Mouse (Mus musculus) CH12.LX (cell line): ENCODE measurements at regions not wholly inside any gene's neighbourhood (a gene's known extent, or its start where the extent isn't known, plus 50 kb on each side); places are given as distances from the start of the nearest gene placed in this dataset.

ENCODE experiments used
- BHLHE40 ChIP-seq: IDR thresholded peaks from 2 replicates; pipeline ENCODE4 v1.6.1; 2011; ENCODE audit warnings: mild to moderate bottlenecking, low read depth, low read length, improper control_type of control experiment
- CTCF ChIP-seq, 2 experiments: IDR thresholded peaks in 1 of 2; conservative IDR thresholded peaks in 1 of 2; 2 replicates each; pipeline ENCODE4 v1.5.1; 2011 to 2012; ENCODE audit warnings: low read depth in 2 of 2, low read length in 2 of 2, improper control_type of control experiment in 1 of 2, inconsistent platforms in 1 of 2, mild to moderate bottlenecking in 1 of 2, moderate library complexity in 1 of 2
- KAT2A ChIP-seq: IDR thresholded peaks from 2 replicates; pipeline ENCODE4 v1.6.1; 2012; ENCODE audit warnings: low read length, improper control_type of control experiment, inconsistent platforms; ENCODE audit not compliant: insufficient replicate concordance
- ZNF384 ChIP-seq: IDR thresholded peaks from 2 replicates; pipeline ENCODE4 v1.6.1; 2012; ENCODE audit warnings: low read depth, low read length, improper control_type of control experiment, inconsistent platforms

DNA sequence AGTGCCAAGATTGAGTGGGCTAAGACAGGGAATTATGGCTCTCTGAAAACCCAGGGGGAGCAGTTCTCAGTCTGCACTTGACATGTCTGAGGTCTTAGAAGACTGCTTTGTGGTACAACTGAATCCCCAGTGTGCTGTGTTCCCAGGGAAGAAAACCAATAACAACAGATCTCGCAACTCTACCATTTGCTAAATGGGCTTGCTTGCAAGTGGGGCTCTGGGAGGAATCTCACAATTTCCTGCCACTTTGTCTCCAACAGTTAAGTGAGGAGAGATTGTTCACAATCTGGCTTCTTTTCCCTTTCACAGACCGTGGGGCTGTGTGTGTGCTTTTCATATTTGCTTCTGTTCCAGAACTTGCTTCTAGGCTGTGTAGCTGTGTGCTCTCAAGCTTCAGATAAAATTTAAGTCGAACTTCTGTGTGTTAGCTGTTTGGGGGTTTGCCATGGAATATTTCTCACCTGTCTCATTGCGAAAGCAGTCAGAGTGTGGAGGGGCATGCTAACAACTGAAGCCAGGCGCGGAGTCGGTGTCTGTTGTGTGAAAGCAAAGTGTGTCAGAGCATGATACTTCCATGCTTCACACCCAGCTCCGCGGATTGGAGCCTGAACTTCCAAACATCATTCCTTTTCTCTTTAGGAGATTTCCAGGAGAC lies 108.8 kb upstream of the Col8a1 start:
- TF ChIP-seq KAT2A (no peak), ZNF384 (no peak), BHLHE40 (no peak), CTCF (conservative IDR thresholded peaks at IDR 0.05 in 1 of 2, IDR thresholded peaks at IDR 0.05 in 1 of 2; ENCODE audit: low read depth in 2 of 2, low read length in 2 of 2) (no peak)
